Mouse (Mus musculus): ENCODE measurements around the gene Myo15b. TPM values are rescaled to one million over a fixed set of nuclear protein-coding genes. Genes with fewer than 3 reads are reported as not detected.

Gene Myo15b
- total RNA-seq, 2 experiments from 2014 or later, result not detected

Other genes starting within 250 kb of the Myo15b start
- 10 to 100 TPM; 51.1 to 54.2 TPM for gene Mif4gd, start 245.4 kb upstream of the Myo15b start, total RNA-seq (2021)
- gene Slc25a19, start 230.1 kb upstream of the Myo15b start, total RNA-seq (2021), result 10 to 100 TPM; 35.3 to 38.3 TPM
- 100 to 1,000 TPM in 1 of 2 experiments, 10 to 100 TPM in 1; 98.4 to 111 TPM for gene Grb2, start 149.8 kb upstream of the Myo15b start, total RNA-seq (2021)
- 100 to 1,000 TPM in 1 of 2 experiments, 10 to 100 TPM in 1; 96.6 to 104 TPM for gene Tmem94, start 93.0 kb upstream of the Myo15b start, total RNA-seq (2021)
- gene Caskin2, start 44.8 kb upstream of the Myo15b start, total RNA-seq (2021), result 10 to 100 TPM; 39.2 to 42.9 TPM
- 1 to 10 TPM; 7.1 to 8.5 TPM for gene Tsen54, start 43.7 kb upstream of the Myo15b start, total RNA-seq (2021)
- 10 to 100 TPM; 17.5 to 18.2 TPM for gene Llgl2, start 34.4 kb upstream of the Myo15b start, total RNA-seq (2021)
- gene Smim5, start 41.6 kb downstream of the Myo15b start, total RNA-seq (2021), result 1 to 10 TPM; 8.2 to 8.8 TPM
- gene Smim6, start 53.6 kb downstream of the Myo15b start, total RNA-seq (2021), result not detected
- 10 to 100 TPM; 19.0 to 19.9 TPM for gene Sap30bp, start 74.9 kb downstream of the Myo15b start, total RNA-seq (2021)
- gene Recql5, start 75.1 kb downstream of the Myo15b start, total RNA-seq (2021), result 1 to 10 TPM; 7.5 to 7.8 TPM
- gene Itgb4, start 116.3 kb downstream of the Myo15b start, total RNA-seq (2021), result 1 to 10 TPM; 1.9 to 3.7 TPM
- 10 to 100 TPM; 14.1 to 15.0 TPM for gene Galk1, start 154.3 kb downstream of the Myo15b start, total RNA-seq (2021)
- gene H3f3b, start 169.6 kb downstream of the Myo15b start, total RNA-seq (2021), result 100 to 1,000 TPM in 1 of 2 experiments, 10 to 100 TPM in 1; 98.0 to 107 TPM
- gene Unk, start 171.9 kb downstream of the Myo15b start, total RNA-seq (2021), result 1 to 10 TPM; 5.2 to 7.8 TPM
- 1 to 10 TPM in 1 of 2 experiments, under 1 TPM in 1; 0.42 to 2.0 TPM for gene Unc13d, start 219.6 kb downstream of the Myo15b start, total RNA-seq (2021)
- gene Wbp2, start 228.6 kb downstream of the Myo15b start, total RNA-seq (2021), result 100 to 1,000 TPM in 1 of 2 experiments, 10 to 100 TPM in 1; 93.3 to 109 TPM

Measured in heart, adult 18-20 months (tissue).